Mouse (Mus musculus) heart, adult 2 months (tissue): ENCODE data around the gene Il15ra. TPM values are rescaled to one million over a fixed set of nuclear protein-coding genes. Genes with fewer than 3 reads are reported as not detected.
A peak's percentile ranks its signal among the peaks of the same experiment; 100 is the strongest.

Experiments used
- DNase-seq, 2 experiments: peaks; one replicate each; pipeline ENCODE4 v3.0.0; 2021
- H3K27ac ChIP-seq: fragments of 200-600 bp; 2 replicates; pipeline ENCODE4 v1.8.1; 2022
- H3K27me3 ChIP-seq: fragments of 200-500 bp; 2 replicates; pipeline ENCODE4 v1.6.1; 2012; ENCODE audit warnings: mild to moderate bottlenecking, low read length, inconsistent platforms, mixed read lengths; ENCODE audit not compliant: control insufficient read depth, insufficient read depth
- H3K36me3 ChIP-seq: fragments of 200-500 bp; 2 replicates; pipeline ENCODE4 v1.6.1; 2012; ENCODE audit warnings: low read length, inconsistent platforms; ENCODE audit not compliant: control insufficient read depth, insufficient read depth
- H3K4me1 ChIP-seq: fragments of 200-500 bp; 2 replicates; pipeline ENCODE4 v1.6.1; 2011; ENCODE audit warnings: low read length; ENCODE audit not compliant: control insufficient read depth, insufficient read depth
- H3K4me3 ChIP-seq: fragments of 200-600 bp; 2 replicates; pipeline ENCODE4 v1.8.1; 2022
- H3K79me2 ChIP-seq: fragments of 200-500 bp; replicated peaks from 2 replicates; pipeline ENCODE4 v1.6.1; 2012; ENCODE audit warnings: mild to moderate bottlenecking, inconsistent platforms, low read length, moderate library complexity, mixed read lengths; ENCODE audit not compliant: control insufficient read depth, insufficient read depth
- H3K9ac ChIP-seq: fragments of 200-500 bp; 2 replicates; pipeline ENCODE4 v1.6.1; 2012; ENCODE audit warnings: low read depth, mild to moderate bottlenecking, control low read depth, inconsistent platforms, low read length, mixed read lengths
- CTCF ChIP-seq: fragments of 200-600 bp; IDR thresholded peaks from 2 replicates; pipeline ENCODE4 v1.8.1; 2022; ENCODE audit warnings: antibody characterized with exemption, mild to moderate bottlenecking, moderate library complexity
- EP300 ChIP-seq: fragments of 200-500 bp; IDR thresholded peaks from 2 replicates; pipeline ENCODE4 v1.6.1; 2011; ENCODE audit warnings: low read depth, low read length, control low read depth; ENCODE audit not compliant: insufficient read depth
- POLR2A ChIP-seq: fragments of 200-500 bp; IDR thresholded peaks from 2 replicates; pipeline ENCODE4 v1.6.1; 2011; ENCODE audit warnings: mild to moderate bottlenecking, low read depth, low read length, control low read depth; ENCODE audit not compliant: insufficient read depth
- WGBS: fragments of 180-500 bp; shearing (Covaris S2); methylation state at CpG from one replicate; pipeline ENCODE4 v1.1.7; 2018; 5-methylcytosine and 5-hydroxymethylcytosine counted together
- intact Hi-C: fragments of 180-260 bp; cut with DNase I; formaldehyde crosslinking; loops from one replicate; pipeline ENCODE4 v1.15.1; 2025
- polyA plus RNA-seq: library from polyadenylated mRNA; depleted of rRNA; stranded (reverse); fragments of >200 nt; gene quantifications from 2 replicates; pipeline ENCODE4 v1.2.3, GENCODE M21; 2012
- total RNA-seq, 2 experiments: library from RNA; stranded (reverse); gene quantifications; 2 replicates each; pipeline ENCODE4 v1.2.3; 2021

Gene Il15ra
- total and polyA plus RNA-seq, 3 experiments, result 24.4 to 35.3 (median 31.2) TPM

GRCm38 (mm10) chr2:11695867-11696266 is 9.2 kb upstream of the Il15ra start:
- DNase-seq, result no peak
- Histone ChIP-seq H3K36me3 (no peaks in the 10 kb centered on the region), H3K4me1 (no peaks in the 10 kb centered on the region), H3K79me2 (no peaks in the 10 kb centered on the region), H3K9ac (no peak overlapping the region), H3K27me3 (no peaks in the 10 kb centered on the region), H3K27ac (no peak overlapping the region), H3K4me3 (no peak overlapping the region)
- TF ChIP-seq POLR2A (no peak), CTCF (no peak), EP300 (no peak)
- WGBS, result 48% methylated on average over 2 of the region's 2 CpGs
- intact Hi-C loops, result no loop called here

GRCm38 (mm10) chr2:11698994-11699393 is 6.1 kb upstream of the Il15ra start:
- TF ChIP-seq POLR2A (no peak), EP300 (no peak), CTCF (no peak)
- no peak overlapping the region for H3K27ac ChIP-seq
- H3K9ac ChIP-seq, result no peak overlapping the region
- H3K4me3 ChIP-seq, result no peak overlapping the region
- intact Hi-C loops, result no loop called here
- H3K79me2 ChIP-seq, result no peaks in the 10 kb centered on the region
- 63% methylated on average over 5 of the region's 5 CpGs for WGBS
- no peaks in the 10 kb centered on the region for H3K36me3 ChIP-seq
- no peaks in the 10 kb centered on the region for H3K4me1 ChIP-seq
- H3K27me3 ChIP-seq, result no peaks in the 10 kb centered on the region
- DNase-seq, result no peak

GRCm38 (mm10) chr2:11699905-11700304 is 5.2 kb upstream of the Il15ra start:
- TF ChIP-seq CTCF (no peak), POLR2A (no peak), EP300 (no peak)
- no peaks in the 10 kb centered on the region for H3K36me3 ChIP-seq
- H3K4me3 ChIP-seq, result no peak overlapping the region
- no peaks in the 10 kb centered on the region for H3K27me3 ChIP-seq
- intact Hi-C loops, result no loop called here
- H3K4me1 ChIP-seq, result no peaks in the 10 kb centered on the region
- no peak overlapping the region for H3K27ac ChIP-seq
- H3K79me2 ChIP-seq, result no peaks in the 10 kb centered on the region
- no peak overlapping the region for H3K9ac ChIP-seq
- 76% methylated on average over 2 of the region's 2 CpGs for WGBS
- no peak for DNase-seq

GRCm38 (mm10) chr2:11706030-11706745 is 1.1 kb downstream of the Il15ra start:
- DNase-seq, result peak in 1 of 2 experiments; percentile 37
- intact Hi-C loops, result loop anchor here (5.0 kb wide), 2 partner anchors 71 to 104 kb away; partner anchors contain the start of genes Ankrd16, Fbh1 and Rbm17
- peak overlapping the region; percentile 94 for H3K9ac ChIP-seq

GRCm38 (mm10) chr2:11706746-11707065 is 1.6 kb downstream of the Il15ra start:
- Histone ChIP-seq H3K27ac (peak overlapping the region; percentile 91; the same call in 1 of the 2 replicates), H3K9ac (no peak overlapping the region; the same call in 1 of the 2 replicates), H3K79me2 (peaks cover 6% of the 10 kb centered on the region), H3K4me3 (peak overlapping the region; percentile 96), H3K4me1 (peaks cover 8% of the 10 kb centered on the region), H3K27me3 (no peaks in the 10 kb centered on the region), H3K36me3 (peaks cover 14% of the 10 kb centered on the region)
- intact Hi-C loops, result loop anchor here (5.0 kb wide), 2 partner anchors 71 to 104 kb away; partner anchors contain the start of genes Ankrd16, Fbh1 and Rbm17
- 27% methylated on average over 6 of the region's 6 CpGs for WGBS
- TF ChIP-seq POLR2A (no peak; the same call in 1 of the 2 replicates), EP300 (no peak), CTCF (no peak)
- peak in 1 of 2 experiments; percentile 19 for DNase-seq

More at GRCm38 (mm10) chr2:11706030-11706745, 1.1 kb downstream of the Il15ra start:
- WGBS, result 2% methylated on average over 28 of the region's 28 CpGs
- Histone ChIP-seq H3K27me3 (no peaks in the 10 kb centered on the region), H3K36me3 (peaks cover 14% of the 10 kb centered on the region), H3K4me3 (peak overlapping the region; percentile 96), H3K27ac (peak overlapping the region; percentile 91), H3K4me1 (peaks cover 8% of the 10 kb centered on the region), H3K79me2 (peaks cover 6% of the 10 kb centered on the region)
- peak; percentile 39; the same call in 1 of the 2 replicates for TF ChIP-seq POLR2A
- no peak for TF ChIP-seq CTCF

- Histone ChIP-seq H3K9ac (no peak overlapping the region), H3K36me3 (peaks cover 21% of the 10 kb centered on the region), H3K27ac (no peak overlapping the region; the same call in 1 of the 2 replicates), H3K27me3 (no peaks in the 10 kb centered on the region), H3K4me3 (no peak overlapping the region), H3K4me1 (peaks cover 12% of the 10 kb centered on the region), H3K79me2 (peaks cover 6% of the 10 kb centered on the region)
- intact Hi-C loops, result loop anchor here (5.0 kb wide), 2 partner anchors 69 to 106 kb away; partner anchors contain the start of genes Ankrd16, Fbh1 and Rbm17
- TF ChIP-seq EP300 (no peak), CTCF (no peak), POLR2A (no peak)
- WGBS, result 65% methylated on average over 5 of the region's 5 CpGs
- peak in 1 of 2 experiments; percentile 36 for DNase-seq
These were observed 3.4 kb downstream of the Il15ra start for GRCm38 (mm10) chr2:11708538-11708937.
